Mouse (Mus musculus) testis, postnatal 14 days (tissue): ENCODE measurements around the gene Foxf2.
A peak's percentile ranks its signal among the peaks of the same experiment; 100 is the strongest.

Experiments
- DNase-seq: peaks from one replicate; pipeline ENCODE4 v3.0.0; 2021; ENCODE audit warnings: low spot score

Gene Foxf2

DNA sequence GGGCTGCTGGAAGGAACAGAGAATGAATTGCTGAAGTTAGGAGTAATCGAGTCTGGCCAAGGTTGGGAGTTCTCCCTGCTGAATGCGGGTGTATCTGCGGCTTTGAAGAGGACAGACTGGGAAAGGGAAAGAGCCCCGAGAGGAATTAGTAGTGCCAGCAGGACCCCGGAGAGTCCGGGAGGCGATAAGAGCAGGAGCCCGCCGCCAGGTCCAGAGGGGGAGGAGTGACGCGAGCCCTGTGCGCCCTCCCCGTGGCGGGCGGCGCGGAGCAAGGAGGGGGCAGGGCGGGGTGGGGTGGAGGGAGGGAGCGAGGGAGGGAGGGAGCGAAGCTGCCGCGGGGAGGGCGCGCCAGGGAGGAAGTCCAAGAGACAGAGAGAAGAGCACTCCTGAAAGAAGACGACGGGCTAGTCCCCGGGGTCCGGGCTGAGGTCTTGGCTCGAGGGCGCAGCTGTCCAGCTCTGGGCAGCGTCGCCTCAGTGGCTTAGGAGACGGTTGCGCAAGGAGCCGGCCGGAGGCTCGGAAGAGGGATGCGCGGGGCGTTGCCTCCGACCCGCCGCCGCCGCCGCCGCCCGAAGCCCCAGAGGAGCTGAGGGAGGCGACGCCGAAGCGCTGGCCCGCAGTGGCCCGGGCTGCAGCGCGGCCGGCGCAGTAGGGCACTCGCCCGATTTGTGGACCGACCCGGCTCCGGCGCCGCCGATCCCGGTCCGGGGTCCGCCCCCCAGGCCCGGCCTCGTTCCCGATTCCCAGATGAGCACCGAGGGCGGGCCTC lies at the start of gene Foxf2:
TSS of gene Foxf2 (plus strand) at position 484 of the 769 bp plus-strand sequence.
- DNase-seq: peak; percentile 9

DNA sequence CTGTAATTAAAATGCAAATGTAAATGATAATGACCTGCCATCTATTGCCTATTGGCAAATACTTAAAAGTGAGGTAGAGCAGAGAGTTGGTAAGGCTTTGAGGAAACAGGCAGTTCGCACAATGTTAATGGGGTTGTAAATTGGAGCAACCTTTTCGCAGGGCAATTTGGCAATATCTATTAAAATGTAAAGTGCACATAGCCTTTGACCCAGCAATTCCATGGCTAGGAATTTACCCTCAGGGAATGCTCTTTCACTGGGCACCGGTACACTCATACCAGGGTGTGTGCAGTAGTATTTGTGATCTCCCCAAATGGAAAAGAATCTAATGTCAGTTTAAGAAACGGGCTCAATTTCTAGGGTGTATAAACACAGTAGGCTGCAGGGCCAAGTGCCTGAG lies 48.9 kb upstream of the Foxf2 start:
- DNase-seq: no peak

DNA sequence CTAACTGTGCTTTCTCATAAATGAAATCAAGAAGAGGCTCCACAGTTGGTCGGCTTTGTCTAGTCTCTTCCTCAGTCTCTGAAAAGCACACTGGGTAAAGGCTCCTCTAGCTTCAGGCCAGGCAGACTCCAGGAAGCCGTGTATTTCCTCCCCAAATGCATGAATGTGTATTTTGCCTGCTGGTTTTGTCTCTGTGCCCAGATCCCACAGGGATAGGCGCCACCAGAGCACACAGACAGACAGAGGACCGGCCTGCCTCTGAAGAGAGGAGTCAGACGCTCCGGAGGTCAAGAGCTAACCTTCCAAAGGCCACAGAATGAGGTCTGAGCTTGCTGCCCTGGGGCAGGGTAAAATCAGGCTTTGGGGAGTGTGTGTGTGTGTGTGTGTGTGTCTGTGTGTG lies 48.0 kb upstream of the Foxf2 start:
- no peak for DNase-seq

DNA sequence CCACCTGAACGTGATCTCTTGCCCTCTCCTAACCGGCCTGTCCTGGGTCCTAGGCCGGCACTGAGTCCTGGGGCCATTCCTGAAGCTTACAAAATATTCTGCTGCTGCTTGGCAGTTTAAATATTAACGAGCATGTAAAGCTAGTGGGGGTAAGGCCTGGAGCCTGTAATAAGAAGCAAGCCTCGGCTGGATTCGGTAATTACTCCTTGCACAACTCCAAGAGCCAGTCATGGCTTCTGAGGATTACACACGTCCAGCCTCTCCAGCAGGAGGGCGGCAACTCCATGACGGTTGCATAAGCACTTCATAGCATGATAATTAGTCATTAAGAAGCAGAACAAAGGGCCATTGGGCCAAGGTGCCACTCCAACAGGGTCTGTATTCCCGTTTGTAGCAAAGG lies 47.2 kb upstream of the Foxf2 start:
- DNase-seq: no peak

DNA sequence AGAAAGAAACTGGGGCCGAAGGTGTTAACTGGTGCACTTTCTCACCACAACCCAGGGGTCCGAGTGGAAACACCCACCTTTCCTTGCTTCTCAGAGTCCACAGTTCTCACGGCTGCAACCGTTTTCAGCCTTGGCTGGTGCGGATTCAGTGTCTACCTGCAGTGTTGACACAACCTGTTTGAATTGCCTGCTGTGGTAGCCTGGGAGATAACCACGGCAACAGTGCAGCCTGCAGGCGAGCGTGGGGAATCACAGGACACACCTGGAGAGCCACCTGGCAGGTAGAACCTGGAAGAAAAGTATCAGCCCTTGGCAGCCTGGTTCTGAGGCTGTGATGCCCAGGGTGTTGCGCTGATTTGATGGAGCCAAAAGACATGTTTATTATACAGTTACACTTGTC lies 45.8 kb upstream of the Foxf2 start:
- no peak for DNase-seq

DNA sequence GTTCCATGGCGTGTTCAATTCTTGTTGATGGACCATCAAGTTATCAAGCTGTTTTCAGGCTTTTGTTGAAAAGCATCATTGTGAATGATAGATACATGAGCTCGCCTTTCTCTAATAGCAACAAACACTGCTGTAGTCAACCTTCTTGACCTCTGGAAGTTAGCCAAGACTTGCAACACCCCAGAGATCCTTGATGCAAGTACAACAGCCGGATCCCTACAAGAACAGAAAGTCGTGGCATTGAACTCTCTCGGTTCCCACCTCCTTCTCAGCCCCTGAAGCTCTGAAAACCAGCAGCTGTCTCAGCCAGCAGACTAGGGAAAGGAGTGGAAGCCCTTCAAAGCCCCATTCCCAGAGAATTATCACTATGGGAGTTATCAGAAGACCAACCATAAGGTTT lies 38.3 kb upstream of the Foxf2 start:
- DNase-seq: no peak

DNA sequence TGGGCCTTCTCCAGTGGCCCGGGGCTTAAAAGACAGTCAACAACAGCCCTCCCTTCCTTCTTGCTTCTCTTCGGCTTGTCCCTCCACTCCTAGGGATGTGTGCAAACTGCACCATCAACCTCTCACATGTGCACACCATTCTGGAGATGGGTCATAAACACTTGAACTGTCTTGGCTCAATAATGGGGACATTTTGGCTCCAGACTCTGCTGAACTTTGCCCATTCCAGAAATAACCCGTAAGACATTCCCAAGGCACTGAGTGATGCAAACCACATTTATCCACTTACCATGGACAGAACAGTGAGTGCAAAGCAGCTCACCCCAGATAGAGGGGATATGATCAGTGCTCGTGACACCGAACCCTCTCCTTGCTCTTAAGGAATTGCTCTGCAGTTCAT lies 26.0 kb upstream of the Foxf2 start:
- no peak for DNase-seq

DNA sequence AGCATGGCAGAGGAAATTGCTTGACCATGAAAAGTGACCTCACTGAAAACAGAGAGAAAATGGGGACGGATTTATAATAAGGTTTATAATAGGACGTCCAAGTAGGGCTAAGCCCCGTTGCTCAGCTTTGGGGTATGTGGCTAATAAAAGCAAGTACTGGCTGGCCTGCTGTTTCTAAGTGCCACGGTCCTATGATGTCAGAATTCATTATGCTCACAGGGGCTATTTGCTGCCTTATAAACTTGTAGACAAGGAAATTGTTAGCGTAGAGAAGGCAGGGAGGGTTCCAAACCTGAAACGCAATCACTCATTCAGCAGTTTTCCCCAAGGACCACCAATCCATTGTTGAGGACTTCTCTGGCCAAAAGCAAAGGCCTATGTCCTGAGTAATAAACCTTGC lies 21.7 kb upstream of the Foxf2 start:
- DNase-seq: no peak

DNA sequence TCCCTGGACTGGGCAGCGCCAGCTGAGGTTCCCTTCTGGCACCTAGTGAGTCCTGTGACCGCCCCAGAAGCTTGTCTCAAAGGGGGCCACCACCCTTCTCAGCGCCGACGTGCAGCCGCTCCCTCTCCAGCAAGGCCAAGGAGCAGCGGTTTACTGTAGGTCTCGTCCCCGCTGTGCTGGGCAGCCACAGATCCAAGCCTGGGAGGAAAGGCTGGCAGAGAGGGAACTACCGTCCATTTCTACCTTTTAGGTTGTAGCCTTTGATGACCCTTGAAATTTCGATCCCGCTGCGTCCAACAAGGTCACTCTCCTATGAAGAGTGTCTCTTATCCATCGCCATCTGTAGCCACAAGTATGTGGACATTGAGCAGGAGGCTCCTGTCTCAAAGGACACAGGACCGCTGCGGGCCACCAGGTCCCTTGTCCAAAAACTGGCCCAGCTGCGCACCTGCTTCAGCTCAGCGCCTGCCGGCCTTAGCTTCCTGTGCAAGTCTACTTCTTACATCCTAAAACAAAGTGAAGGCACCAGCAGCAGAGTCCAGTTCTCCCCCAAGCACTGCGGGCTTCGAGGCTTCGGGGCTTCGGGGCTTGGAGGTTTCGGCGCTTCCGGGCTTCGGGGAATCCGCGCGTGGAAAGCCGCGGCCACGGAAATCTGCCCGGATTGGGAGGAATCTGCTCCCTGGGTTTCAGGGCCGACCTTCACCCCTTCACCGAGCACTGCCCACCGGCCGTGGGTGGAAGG lies 10.7 kb upstream of the Foxf2 start:
- DNase-seq: no peak

DNA sequence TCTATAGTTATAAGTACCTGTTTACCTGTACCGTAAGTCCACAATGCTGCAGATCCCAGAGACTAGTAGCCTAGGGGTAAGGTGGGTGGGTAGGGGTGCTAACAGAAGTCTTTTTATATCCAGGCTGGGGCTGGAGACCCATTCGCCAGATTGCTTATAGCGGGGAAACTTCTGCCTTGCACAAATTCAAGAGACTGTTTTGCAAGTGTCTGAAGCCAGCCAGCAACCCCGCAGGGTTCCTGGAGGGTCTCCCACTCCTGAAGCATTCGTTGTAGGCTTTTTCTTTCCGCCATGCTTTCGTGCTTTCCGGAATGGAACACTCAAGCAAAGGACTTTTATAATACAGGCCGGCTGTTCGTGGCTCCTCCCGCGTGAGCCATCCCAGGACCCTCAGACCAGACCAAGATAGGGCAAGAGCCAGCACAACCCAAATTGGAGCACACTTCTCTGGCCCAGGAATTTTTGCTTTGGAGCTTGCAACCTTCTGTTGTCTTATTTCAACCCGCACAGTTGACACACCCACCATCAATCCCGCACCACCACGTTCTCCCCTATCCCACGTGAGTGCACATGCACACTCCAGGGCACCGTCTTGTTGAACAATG lies 10.0 kb upstream of the Foxf2 start:
- DNase-seq: no peak

DNA sequence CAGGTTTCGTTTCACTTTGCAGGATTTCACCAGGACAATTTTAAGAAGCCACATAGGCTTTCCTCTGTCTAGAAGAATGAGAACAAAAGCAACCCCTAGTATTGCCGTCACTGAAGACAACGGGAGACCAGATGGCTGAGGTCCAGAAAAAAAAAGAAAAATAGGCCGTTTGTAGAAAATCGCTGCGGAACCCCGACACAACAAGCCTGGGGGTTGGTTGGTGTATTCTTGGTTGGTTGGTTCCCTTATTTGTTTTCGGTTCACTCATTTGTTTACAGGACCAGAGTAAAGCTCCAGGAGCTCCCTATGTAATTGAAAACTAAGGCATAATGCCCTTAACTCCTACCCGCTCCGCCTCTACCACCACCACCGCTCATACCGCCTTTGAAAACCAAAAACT lies 7.6 kb upstream of the Foxf2 start:
- DNase-seq: no peak

DNA sequence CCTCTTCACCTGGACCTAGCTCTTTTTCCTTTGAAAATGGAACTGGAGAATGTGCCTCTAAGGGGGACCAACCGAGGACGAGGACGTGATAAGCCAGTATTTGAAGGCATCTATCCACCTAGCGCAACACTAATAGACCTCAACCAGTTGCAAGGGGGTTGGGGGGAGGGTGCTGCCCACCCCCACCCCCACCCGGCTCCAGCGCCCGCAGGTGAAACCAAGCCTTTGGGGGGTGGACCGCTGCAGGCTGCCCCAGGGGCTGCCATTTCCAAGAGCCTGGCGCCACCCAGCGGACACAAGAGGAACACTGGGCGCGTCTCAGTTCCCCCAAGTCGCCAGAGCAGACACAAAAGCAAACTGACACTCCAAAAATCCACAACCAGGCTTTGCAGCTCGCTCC lies 7.2 kb upstream of the Foxf2 start:
- DNase-seq: peak; percentile 55

DNA sequence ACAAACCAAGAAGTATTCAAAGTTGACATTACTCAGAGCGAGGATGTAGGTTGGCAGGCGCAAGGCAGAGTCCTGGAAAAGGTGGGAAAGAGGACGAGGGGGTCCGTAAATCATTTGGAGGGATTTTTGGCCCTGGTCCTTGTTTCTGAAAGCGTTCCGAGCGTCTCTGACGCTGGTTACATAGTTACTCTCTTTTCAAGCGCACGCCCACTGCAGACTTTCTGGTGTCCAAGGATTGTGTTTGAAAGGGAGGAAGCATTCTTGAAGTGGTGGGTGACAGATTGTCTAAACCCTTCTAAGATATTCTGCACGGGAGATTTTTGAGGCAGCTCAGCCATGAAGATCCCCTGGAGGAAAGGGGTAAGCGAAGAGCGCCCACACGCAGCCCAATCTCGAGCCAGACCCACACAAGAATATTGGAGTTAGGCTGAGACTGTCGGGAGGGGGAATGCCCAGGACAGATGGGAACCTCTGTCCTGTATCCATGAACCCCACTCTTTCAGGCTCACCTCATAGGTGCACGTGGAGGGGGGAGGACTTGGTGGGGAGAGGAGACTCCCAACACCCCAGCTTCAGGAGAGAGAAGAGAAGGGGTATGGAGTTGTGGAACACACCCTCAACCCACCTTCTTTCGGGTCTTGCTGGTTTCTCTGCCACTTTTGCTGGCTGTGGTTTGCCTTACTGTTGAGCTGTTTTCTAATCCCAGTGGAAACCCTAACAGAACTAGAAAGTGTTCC lies 6.5 kb upstream of the Foxf2 start:
- peak; percentile 10 for DNase-seq

DNA sequence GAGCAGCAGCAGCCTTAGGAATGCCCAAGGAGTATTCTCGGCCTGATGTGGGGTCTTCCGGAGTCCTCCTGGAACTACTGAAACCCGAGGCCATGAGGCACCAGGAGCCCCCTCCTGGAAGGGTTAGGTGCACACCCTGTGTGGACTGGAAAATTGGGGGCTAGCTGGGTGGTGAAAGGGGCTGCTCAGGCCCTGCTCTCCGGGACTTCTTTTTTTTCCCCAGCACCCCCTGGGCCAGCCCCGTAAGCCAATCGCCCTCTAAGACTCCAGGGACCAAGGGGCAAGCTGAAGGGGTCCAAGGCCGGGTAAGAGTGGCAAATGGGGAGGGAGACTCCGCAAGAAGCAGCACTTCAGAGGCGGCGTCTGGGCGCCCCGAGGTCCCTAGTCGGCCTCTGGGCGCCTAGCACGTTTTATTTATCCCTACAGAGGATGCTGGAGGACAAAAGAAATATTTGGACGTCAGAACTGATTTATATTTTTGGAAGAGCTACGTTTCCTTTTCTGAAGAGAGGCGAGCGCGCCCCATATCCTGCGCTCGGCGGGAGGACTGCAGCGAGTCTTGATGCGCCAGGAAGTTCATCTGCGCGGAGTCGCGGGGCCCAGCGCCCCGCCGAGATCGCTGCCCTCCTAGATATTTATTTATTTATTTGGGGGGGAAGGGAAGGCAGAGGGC lies 5.7 kb upstream of the Foxf2 start:
- no peak for DNase-seq

DNA sequence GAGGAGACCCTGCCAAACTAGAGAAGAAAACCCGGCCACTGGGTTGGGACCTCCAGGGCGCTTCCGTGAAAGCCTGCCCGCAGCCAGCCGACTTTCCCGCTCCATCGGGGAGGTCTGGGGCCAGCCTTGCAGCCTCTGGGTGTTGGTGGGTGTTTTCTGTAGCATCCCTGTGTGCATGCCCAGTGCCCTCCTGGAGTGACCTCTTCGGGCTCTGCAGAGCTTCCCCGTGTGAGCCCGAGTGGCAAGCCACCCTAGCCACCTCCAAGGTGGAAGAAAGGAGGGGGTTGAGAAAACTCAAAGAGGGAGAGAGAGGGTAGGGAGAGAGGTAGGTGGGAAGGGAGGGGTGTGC lies 5.1 kb upstream of the Foxf2 start:
- DNase-seq: no peak

DNA sequence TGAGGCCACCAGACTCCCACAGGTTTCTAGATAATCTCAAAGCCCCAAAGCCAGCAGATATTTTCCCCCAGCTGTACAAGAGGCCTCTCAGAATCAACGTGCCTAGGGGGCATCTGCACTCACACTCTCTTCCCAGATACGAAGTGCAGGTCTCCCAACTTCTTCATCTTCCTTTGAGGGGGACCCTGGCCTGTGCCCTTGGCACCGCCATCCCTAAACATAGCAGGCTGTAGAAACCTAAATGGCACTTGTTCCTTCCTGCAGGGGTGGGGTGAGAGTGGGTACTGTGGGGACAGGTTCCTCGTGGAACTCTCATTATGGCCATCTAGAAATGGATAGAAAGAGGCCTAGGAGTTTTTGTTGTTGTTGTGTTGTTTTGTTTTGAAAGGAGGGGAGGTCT lies 4.7 kb upstream of the Foxf2 start:
- no peak for DNase-seq

DNA sequence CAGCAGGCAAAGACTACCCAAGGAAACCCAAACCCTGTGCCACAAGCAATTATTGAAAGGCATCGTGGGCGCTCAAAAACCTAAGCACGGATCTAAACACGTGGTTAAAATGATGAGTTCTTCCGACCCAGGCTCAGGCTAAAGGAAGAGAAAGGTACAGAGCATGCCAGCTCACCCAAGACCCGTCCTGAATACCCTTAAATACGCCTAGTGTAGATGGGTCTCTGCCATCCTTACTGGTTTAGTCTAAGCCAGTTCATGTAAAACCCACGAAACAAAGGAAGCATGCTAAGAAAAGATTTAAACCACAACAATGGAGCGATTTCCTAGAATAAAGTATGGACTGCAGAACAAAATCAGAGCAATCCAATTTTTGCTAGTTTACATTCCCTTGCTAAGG lies 3.9 kb upstream of the Foxf2 start:
- no peak for DNase-seq

DNA sequence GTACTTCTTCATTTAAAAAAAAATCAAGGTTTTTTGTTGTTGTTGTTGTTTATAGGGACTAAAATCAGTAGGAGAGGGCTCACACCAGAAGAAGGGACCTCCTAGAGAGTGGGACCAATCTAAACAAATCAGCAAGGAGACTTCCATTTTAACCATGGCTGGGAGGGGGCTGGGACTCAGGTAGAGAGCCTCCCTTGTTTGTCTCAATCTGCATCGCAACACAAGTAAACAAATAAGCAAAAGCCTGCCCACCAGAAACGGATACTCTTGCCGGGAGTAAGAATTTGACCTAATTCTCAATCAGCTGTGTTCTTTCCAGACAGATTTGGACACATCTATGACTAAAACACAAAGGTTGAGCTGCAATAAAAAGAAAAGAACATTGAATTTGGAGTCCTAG lies 3.2 kb upstream of the Foxf2 start:
- DNase-seq: no peak

DNA sequence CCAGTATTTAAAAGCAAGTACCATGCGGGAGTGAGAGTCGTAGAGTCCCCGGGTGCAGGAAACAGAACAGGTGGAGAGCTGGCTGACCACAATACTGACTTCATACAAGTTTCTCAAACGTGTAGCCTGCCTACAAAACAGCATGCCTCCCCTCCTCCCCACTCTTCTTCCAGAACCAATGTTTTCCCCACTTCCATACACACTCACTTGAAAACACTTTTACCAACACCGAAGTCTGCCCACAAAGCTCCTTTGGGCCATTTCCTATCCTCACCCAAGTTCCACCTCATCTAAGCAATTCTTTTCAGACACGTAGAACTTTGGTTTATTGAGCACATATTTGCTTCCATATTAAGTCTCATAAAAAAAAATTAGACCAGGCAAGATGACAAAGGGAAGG lies 2.3 kb upstream of the Foxf2 start:
- DNase-seq: no peak

DNA sequence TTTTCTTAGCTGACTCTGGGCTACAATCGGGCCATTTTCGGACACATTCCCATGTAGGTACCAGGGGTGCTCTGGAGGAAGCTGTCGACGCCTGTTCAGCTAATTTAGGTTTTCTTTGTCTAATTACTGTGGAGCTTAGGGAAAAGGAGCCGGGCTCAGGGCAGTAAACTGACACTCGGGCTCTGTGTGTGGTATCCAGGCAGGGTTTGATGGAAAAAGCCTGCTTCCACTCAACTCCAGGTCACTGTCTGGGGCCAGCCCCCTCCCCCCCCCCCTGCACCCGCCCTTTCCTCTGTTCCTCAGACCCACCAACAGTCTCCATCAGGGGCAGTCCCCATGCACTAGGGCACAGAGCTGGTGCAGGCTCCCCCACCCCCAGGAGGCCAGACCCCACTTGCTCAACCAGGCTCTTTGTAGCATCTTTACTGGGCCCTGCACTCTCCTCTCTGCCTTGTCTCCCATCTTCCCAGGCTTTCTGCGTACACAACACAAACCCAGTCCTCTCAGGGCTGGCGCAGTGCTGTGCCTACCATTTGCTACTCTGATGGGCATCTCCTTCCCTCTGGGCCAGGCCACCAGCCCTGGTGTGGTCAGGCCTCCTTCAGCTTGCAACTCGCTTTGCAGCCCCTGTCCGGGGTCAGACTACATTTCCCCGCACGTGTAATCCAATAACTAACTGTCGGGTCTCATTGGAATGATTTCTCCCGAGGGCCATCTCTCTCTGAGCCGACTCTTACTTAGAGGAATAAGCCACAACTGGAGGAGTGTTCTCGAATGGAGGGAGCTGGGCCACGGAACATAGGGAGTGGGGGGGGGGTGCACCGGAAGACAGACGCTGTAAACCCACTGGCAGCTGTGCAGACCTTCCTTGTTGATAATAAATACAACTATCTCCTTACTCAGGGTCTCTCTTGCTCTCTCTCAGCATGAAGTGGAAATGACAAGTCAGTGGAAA lies 1.4 kb upstream of the Foxf2 start:
- DNase-seq: no peak

DNA sequence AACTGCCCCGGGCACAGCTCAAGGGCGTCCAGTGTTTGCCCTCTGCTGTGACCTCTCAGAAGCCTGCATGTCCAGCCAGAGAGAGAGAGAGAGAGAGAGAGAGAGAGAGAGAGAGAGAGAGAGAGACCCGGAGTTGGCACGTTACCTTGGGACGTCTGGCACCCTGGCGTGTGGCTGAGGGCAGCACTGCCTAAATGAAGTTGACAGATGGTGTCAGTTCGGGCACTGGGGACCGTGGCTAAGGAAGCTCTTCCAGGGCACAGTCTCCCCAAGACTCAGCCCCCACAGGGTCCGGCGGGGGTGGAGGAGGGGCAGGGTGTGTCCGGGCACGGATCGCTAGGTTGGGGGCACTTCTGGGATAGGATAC lies 667 bp upstream of the Foxf2 start:
- DNase-seq: no peak
